Mouse (Mus musculus) adrenal gland, adult 10 weeks (tissue): ENCODE results near the gene Myl4. TPM values are rescaled to one million over a fixed set of nuclear protein-coding genes. Genes with fewer than 3 reads are reported as not detected.

Experiments
- polyA plus RNA-seq: library from polyadenylated mRNA; stranded (reverse); fragments of 350-450 nt; fragmentation: Illumina TruSeq; extraction: RNeasy Lipid Tissue Mini Kit (QIAGEN cat#74804); gene quantifications from one replicate; pipeline ENCODE4 v1.2.3, GENCODE M21; 2014; ENCODE audit warnings: low read depth, low replicate concordance

Gene Myl4
- polyA plus RNA-seq, result not detected

DNA sequence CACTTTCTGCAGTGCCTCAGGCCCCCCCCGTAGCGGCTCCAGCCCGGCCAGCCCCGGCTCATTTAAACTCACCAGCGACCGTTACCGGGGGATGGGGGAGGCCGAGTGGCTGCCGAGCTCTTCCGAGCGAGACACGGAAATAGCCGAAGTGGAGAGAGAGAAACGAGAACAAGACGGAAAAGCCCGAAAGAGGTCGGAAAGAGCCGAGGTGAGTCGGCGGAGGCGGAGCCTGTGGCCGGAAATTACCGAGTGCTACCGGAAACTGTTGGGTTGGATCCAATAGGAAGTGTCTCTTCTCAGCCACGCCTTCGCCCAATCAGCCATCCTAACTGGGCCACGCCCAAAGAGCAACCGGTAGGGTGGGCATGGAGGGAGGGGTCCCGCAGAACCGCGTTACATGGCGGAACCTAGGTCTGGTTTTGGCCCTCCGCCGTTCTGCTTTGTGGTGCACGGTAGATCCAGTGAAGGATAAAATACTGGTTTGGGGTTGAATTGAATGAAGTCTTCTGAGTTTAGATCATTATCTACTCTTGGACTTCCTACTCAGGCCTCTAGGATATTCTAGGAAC, at the start of gene Myl4, which contains the start of gene Cdc27:
Gene Myl4 (plus strand): TSS at position 258 of the 569 bp plus-strand sequence.
Gene Cdc27 (minus strand): TSS at position 215 of the 569 bp plus-strand sequence.

DNA sequence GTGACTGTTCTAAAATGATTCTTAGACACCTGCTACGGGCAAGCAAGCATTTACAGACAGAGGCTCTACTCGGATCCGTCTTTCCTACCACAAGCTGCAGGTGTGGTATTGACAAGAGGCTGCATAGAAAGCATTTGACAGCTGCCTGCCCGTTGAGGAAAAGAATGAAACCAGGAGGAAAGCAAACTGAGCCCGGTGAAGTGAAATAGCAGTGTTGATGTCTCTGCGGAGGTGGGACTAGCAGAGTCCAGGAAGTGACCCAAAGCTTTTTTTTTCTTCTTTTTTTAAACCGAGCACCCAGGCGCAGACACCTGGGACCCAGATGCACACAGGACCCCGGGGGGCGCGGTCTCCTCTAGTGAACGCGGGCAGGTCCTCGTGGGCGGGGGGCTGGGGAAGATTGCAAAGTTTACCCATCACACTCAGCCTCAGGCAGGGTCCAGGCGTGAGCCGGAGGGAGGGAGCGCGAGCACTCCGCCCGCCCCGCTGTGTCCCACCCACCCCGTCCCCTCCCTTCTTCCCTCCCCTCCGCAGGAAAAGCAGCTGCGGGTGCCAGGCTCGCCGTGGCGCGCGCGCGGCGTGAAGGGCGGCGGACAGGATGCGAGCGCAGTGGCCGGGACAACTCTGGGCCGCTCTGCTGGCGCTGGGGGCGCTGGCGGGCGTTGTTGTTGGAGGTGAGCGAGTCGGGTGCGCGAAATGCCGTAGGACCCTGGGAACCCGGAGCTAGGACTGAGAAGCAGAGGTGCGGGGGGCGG, 57.2 kb downstream of the Myl4 start, which contains the start of gene Itgb3:
Gene Itgb3 (plus strand): TSS at position 510 of the 755 bp plus-strand sequence.

Other genes starting within 250 kb of the Myl4 start
- 29.8 TPM for gene Kansl1, start 81.8 kb upstream of the Myl4 start, polyA plus RNA-seq
- gene Cdc27, start within 50 bp of the Myl4 start, polyA plus RNA-seq, result 162 TPM
- 7.0 TPM for gene Itgb3, start 57.3 kb downstream of the Myl4 start, polyA plus RNA-seq
- 0.12 TPM for gene Gm11639, start 135.0 kb downstream of the Myl4 start, polyA plus RNA-seq